Mouse (Mus musculus) embryo, embryonic 11.5 days (tissue): ENCODE results near the gene Slc8a2.

Source experiments
- DNase-seq: peaks from one replicate; pipeline ENCODE4 v3.0.0-alpha.2; 2012; ENCODE audit warnings: low read depth, low spot score

Gene Slc8a2

GRCm38 (mm10) chr7:16172141-16172581, 42.5 kb downstream of the Slc8a2 start:
- no peak for DNase-seq

- DNase-seq: no peak
Measured at GRCm38 (mm10) chr7:16172586-16173140, 43.0 kb downstream of the Slc8a2 start.

- DNase-seq: no peak
Measured at GRCm38 (mm10) chr7:16173146-16173545, 43.5 kb downstream of the Slc8a2 start.

GRCm38 (mm10) chr7:16174597-16175541, 45.2 kb downstream of the Slc8a2 start, which contains the start of gene Meis3:
TSS of gene Meis3 (plus strand) at chr7:16175090.
- peak; percentile 64 for DNase-seq

GRCm38 (mm10) chr7:16175542-16175931, 45.9 kb downstream of the Slc8a2 start:
- no peak for DNase-seq

GRCm38 (mm10) chr7:16178114-16178513, 48.5 kb downstream of the Slc8a2 start:
- DNase-seq: no peak

- DNase-seq: no peak
Measured at GRCm38 (mm10) chr7:16183663-16184062, 54.0 kb downstream of the Slc8a2 start.

- no peak for DNase-seq
Measured at GRCm38 (mm10) chr7:16187494-16187893, 57.9 kb downstream of the Slc8a2 start.

- DNase-seq: no peak
Measured at GRCm38 (mm10) chr7:16192315-16192714, 62.7 kb downstream of the Slc8a2 start.

GRCm38 (mm10) chr7:16193702-16194101, 64.1 kb downstream of the Slc8a2 start:
- DNase-seq: no peak

GRCm38 (mm10) chr7:16196616-16197015, 67.0 kb downstream of the Slc8a2 start:
- DNase-seq: no peak

GRCm38 (mm10) chr7:16197166-16197565, 67.5 kb downstream of the Slc8a2 start:
- DNase-seq: no peak

GRCm38 (mm10) chr7:16198540-16198939, 68.9 kb downstream of the Slc8a2 start:
- DNase-seq: no peak

GRCm38 (mm10) chr7:16201136-16201535, 71.5 kb downstream of the Slc8a2 start:
- DNase-seq: no peak

GRCm38 (mm10) chr7:16202756-16203504, 73.3 kb downstream of the Slc8a2 start:
- DNase-seq: no peak

GRCm38 (mm10) chr7:16203505-16203903, 73.9 kb downstream of the Slc8a2 start:
- DNase-seq: no peak

- no peak for DNase-seq
Measured at GRCm38 (mm10) chr7:16204791-16205190, 75.2 kb downstream of the Slc8a2 start.

- DNase-seq: no peak
Measured at GRCm38 (mm10) chr7:16207076-16207475, 77.5 kb downstream of the Slc8a2 start.

- DNase-seq: no peak
Measured at GRCm38 (mm10) chr7:16207496-16207895, 77.9 kb downstream of the Slc8a2 start.

- no peak for DNase-seq
Measured at GRCm38 (mm10) chr7:16208781-16209665, 79.4 kb downstream of the Slc8a2 start.
